Mouse (Mus musculus): ENCODE measurements around the gene Cox8b. TPM values are rescaled to one million over a fixed set of nuclear protein-coding genes. Genes with fewer than 3 reads are reported as not detected.

The Cox8b gene
- polyA plus RNA-seq, 1 experiment from 2014 or later, result 10.0 TPM

GRCm38 (mm10) chr7:140941222-140942051 lies 41.2 kb upstream of the Cox8b start, which contains the start of gene Pgghg:
Gene Pgghg, plus strand, starts transcription at chr7:140941391.
- Histone ChIP-seq H3K27me3 (ENCODE audit: control insufficient read depth, insufficient read depth, low read depth, low read length) (no peaks in the 10 kb centered on the region), H3K36me3 (ENCODE audit: control insufficient read depth, insufficient read depth, low read length) (peaks cover 4% of the 10 kb centered on the region), H3K27ac (ENCODE audit: low read length) (peak within 1 kb of the TSS; percentile 95), H3K4me2 (ENCODE audit: low read depth, low read length) (peak within 1 kb of the TSS; percentile 62), H3K4me3 (ENCODE audit: low read length) (peak within 1 kb of the TSS; percentile 55), H3K4me1 (replicated peaks; ENCODE audit: control insufficient read depth, insufficient read depth, low read length) (peaks cover 19% of the 10 kb centered on the region), H3K9ac (ENCODE audit: low read length) (peak within 1 kb of the TSS; percentile 86), H3K9me3 (ENCODE audit: control insufficient read depth, low read length) (no peaks in the 10 kb centered on the region)
- ATAC-seq (ENCODE audit: low read depth), result peak; percentile 93
- WGBS, result 2% methylated on average over 33 of the region's 33 CpGs

GRCm38 (mm10) chr7:140939669-140940171 lies 39.5 kb upstream of the Cox8b start:
- peaks cover 19% of the 10 kb centered on the region for H3K4me1 ChIP-seq (replicated peaks; ENCODE audit: control insufficient read depth, insufficient read depth, low read length)
- no peaks in the 10 kb centered on the region for H3K9me3 ChIP-seq (ENCODE audit: control insufficient read depth, low read length)
- peak overlapping the region; percentile 56 for H3K27ac ChIP-seq (ENCODE audit: low read length)
- peak overlapping the region; percentile 38 for H3K4me2 ChIP-seq (ENCODE audit: low read depth, low read length)
- no peaks in the 10 kb centered on the region for H3K36me3 ChIP-seq (ENCODE audit: control insufficient read depth, insufficient read depth, low read length)
- no peak overlapping the region for H3K4me3 ChIP-seq (ENCODE audit: low read length)
- peak; percentile 29 for ATAC-seq (ENCODE audit: low read depth)
- peak overlapping the region; percentile 26; the same call in 1 of the 2 replicates for H3K9ac ChIP-seq (ENCODE audit: low read length)
- H3K27me3 ChIP-seq (ENCODE audit: control insufficient read depth, insufficient read depth, low read depth, low read length), result no peaks in the 10 kb centered on the region; the same call in 1 of the 2 replicates
- WGBS, result 11% methylated on average over 7 of the region's 8 CpGs

GRCm38 (mm10) chr7:140938896-140939295 lies 38.6 kb upstream of the Cox8b start:
- H3K4me3 ChIP-seq (ENCODE audit: low read length), result no peak overlapping the region
- peaks cover 19% of the 10 kb centered on the region for H3K4me1 ChIP-seq (replicated peaks; ENCODE audit: control insufficient read depth, insufficient read depth, low read length)
- H3K27me3 ChIP-seq (ENCODE audit: control insufficient read depth, insufficient read depth, low read depth, low read length), result no peaks in the 10 kb centered on the region; the same call in 1 of the 2 replicates
- WGBS, result 37% methylated on average over 2 of the region's 2 CpGs
- no peak overlapping the region for H3K9ac ChIP-seq (ENCODE audit: low read length)
- ATAC-seq (ENCODE audit: low read depth), result no peak
- no peak overlapping the region for H3K4me2 ChIP-seq (ENCODE audit: low read depth, low read length)
- H3K36me3 ChIP-seq (ENCODE audit: control insufficient read depth, insufficient read depth, low read length), result no peaks in the 10 kb centered on the region
- H3K9me3 ChIP-seq (ENCODE audit: control insufficient read depth, low read length), result no peaks in the 10 kb centered on the region
- H3K27ac ChIP-seq (ENCODE audit: low read length), result no peak overlapping the region

- Histone ChIP-seq H3K9me3 (ENCODE audit: control insufficient read depth, low read length) (no peaks in the 10 kb centered on the region), H3K4me2 (ENCODE audit: low read depth, low read length) (no peak overlapping the region), H3K9ac (ENCODE audit: low read length) (no peak overlapping the region), H3K4me3 (ENCODE audit: low read length) (no peak overlapping the region), H3K4me1 (replicated peaks; ENCODE audit: control insufficient read depth, insufficient read depth, low read length) (peaks cover 18% of the 10 kb centered on the region), H3K27ac (ENCODE audit: low read length) (no peak overlapping the region), H3K27me3 (ENCODE audit: control insufficient read depth, insufficient read depth, low read depth, low read length) (no peaks in the 10 kb centered on the region; the same call in 1 of the 2 replicates), H3K36me3 (ENCODE audit: control insufficient read depth, insufficient read depth, low read length) (no peaks in the 10 kb centered on the region)
- 38% methylated on average over 3 of the region's 3 CpGs for WGBS
- no peak for ATAC-seq (ENCODE audit: low read depth)
These were observed 38.2 kb upstream of the Cox8b start for GRCm38 (mm10) chr7:140938436-140938835.

- H3K4me1 ChIP-seq (replicated peaks; ENCODE audit: control insufficient read depth, insufficient read depth, low read length), result peaks cover 11% of the 10 kb centered on the region
- H3K27me3 ChIP-seq (ENCODE audit: control insufficient read depth, insufficient read depth, low read depth, low read length), result peaks cover 28% of the 10 kb centered on the region
- no peak overlapping the region for H3K27ac ChIP-seq (ENCODE audit: low read length)
- H3K4me3 ChIP-seq (ENCODE audit: low read length), result no peak overlapping the region
- no peaks in the 10 kb centered on the region for H3K9me3 ChIP-seq (ENCODE audit: control insufficient read depth, low read length)
- H3K36me3 ChIP-seq (ENCODE audit: control insufficient read depth, insufficient read depth, low read length), result no peaks in the 10 kb centered on the region
- WGBS, result 79% methylated on average over 6 of the region's 6 CpGs
- no peak overlapping the region for H3K4me2 ChIP-seq (ENCODE audit: low read depth, low read length)
- no peak overlapping the region for H3K9ac ChIP-seq (ENCODE audit: low read length)
- no peak for ATAC-seq (ENCODE audit: low read depth)
These were observed 26.9 kb upstream of the Cox8b start for GRCm38 (mm10) chr7:140927181-140927580.

- Histone ChIP-seq H3K9ac (ENCODE audit: low read length) (no peak overlapping the region), H3K4me2 (ENCODE audit: low read depth, low read length) (peak overlapping the region; percentile 54), H3K27me3 (ENCODE audit: control insufficient read depth, insufficient read depth, low read depth, low read length) (peaks cover 57% of the 10 kb centered on the region), H3K36me3 (ENCODE audit: control insufficient read depth, insufficient read depth, low read length) (no peaks in the 10 kb centered on the region), H3K9me3 (ENCODE audit: control insufficient read depth, low read length) (no peaks in the 10 kb centered on the region), H3K4me1 (replicated peaks; ENCODE audit: control insufficient read depth, insufficient read depth, low read length) (peaks cover 12% of the 10 kb centered on the region), H3K27ac (ENCODE audit: low read length) (no peak overlapping the region), H3K4me3 (ENCODE audit: low read length) (peak overlapping the region; percentile 39)
- ATAC-seq (ENCODE audit: low read depth), result no peak
- 20% methylated on average over 30 of the region's 30 CpGs for WGBS
These were observed 23.0 kb upstream of the Cox8b start for GRCm38 (mm10) chr7:140923070-140923775.

- Histone ChIP-seq H3K27me3 (ENCODE audit: control insufficient read depth, insufficient read depth, low read depth, low read length) (peaks cover 57% of the 10 kb centered on the region), H3K36me3 (ENCODE audit: control insufficient read depth, insufficient read depth, low read length) (no peaks in the 10 kb centered on the region), H3K9me3 (ENCODE audit: control insufficient read depth, low read length) (no peaks in the 10 kb centered on the region), H3K4me1 (replicated peaks; ENCODE audit: control insufficient read depth, insufficient read depth, low read length) (peaks cover 12% of the 10 kb centered on the region), H3K4me3 (ENCODE audit: low read length) (peak overlapping the region; percentile 39), H3K4me2 (ENCODE audit: low read depth, low read length) (peak overlapping the region; percentile 54), H3K27ac (ENCODE audit: low read length) (no peak overlapping the region), H3K9ac (ENCODE audit: low read length) (no peak overlapping the region)
- WGBS, result 1% methylated on average over 49 of the region's 49 CpGs
- ATAC-seq (ENCODE audit: low read depth), result peak; percentile 57; the same call in 1 of the 2 replicates
These were observed 22.3 kb upstream of the Cox8b start for GRCm38 (mm10) chr7:140922398-140923069.

- Histone ChIP-seq H3K36me3 (ENCODE audit: control insufficient read depth, insufficient read depth, low read length) (no peaks in the 10 kb centered on the region), H3K27me3 (ENCODE audit: control insufficient read depth, insufficient read depth, low read depth, low read length) (peaks cover 57% of the 10 kb centered on the region), H3K4me1 (replicated peaks; ENCODE audit: control insufficient read depth, insufficient read depth, low read length) (peaks cover 12% of the 10 kb centered on the region), H3K4me3 (ENCODE audit: low read length) (no peak overlapping the region), H3K4me2 (ENCODE audit: low read depth, low read length) (no peak overlapping the region), H3K9me3 (ENCODE audit: control insufficient read depth, low read length) (no peaks in the 10 kb centered on the region), H3K27ac (ENCODE audit: low read length) (no peak overlapping the region), H3K9ac (ENCODE audit: low read length) (no peak overlapping the region)
- 28% methylated on average over 22 of the region's 22 CpGs for WGBS
- ATAC-seq (ENCODE audit: low read depth), result no peak
These were observed 21.2 kb upstream of the Cox8b start for GRCm38 (mm10) chr7:140921225-140921975.

Data from lung, embryonic 16.5 days (tissue).